Mouse (Mus musculus): ENCODE data around the gene Nfatc2ip. TPM values are rescaled to one million over a fixed set of nuclear protein-coding genes. Genes with fewer than 3 reads are reported as not detected.

Gene Nfatc2ip
- total and polyA plus RNA-seq, 2 experiments = 1.3 to 2.8 TPM

GRCm38 (mm10) chr7:126440134-126440533 is 43.6 kb upstream of the Nfatc2ip start:
- Histone ChIP-seq H3K4me1 (ENCODE audit: control insufficient read depth, insufficient read depth, low read length) (no peaks in the 10 kb centered on the region), H3K4me3 (ENCODE audit: insufficient read depth, low read depth, low read length) (no peak overlapping the region), H3K27me3 (ENCODE audit: control insufficient read depth, insufficient read depth, low read length) (no peaks in the 10 kb centered on the region), H3K79me2 (ENCODE audit: control insufficient read depth, insufficient read depth, low read length) (no peaks in the 10 kb centered on the region), H3K27ac (replicated peaks; ENCODE audit: insufficient read depth, low read depth, low read length) (no peak overlapping the region), H3K9ac (ENCODE audit: low read depth, low read length) (no peak overlapping the region), H3K36me3 (ENCODE audit: control insufficient read depth, insufficient read depth, low read length) (peaks cover 10% of the 10 kb centered on the region)
- WGBS = 97% methylated on average over 9 of the region's 9 CpGs
- DNase-seq (ENCODE audit: extremely low read depth, low read depth, low spot score) = no peak
- TF ChIP-seq CTCF (IDR thresholded peaks at IDR 0.05; ENCODE audit: low read depth, low read length) (no peak), POLR2A (IDR thresholded peaks at IDR 0.05; ENCODE audit: extremely low read depth, insufficient read depth, low read length) (no peak)

- Histone ChIP-seq H3K79me2 (ENCODE audit: control insufficient read depth, insufficient read depth, low read length) (no peaks in the 10 kb centered on the region), H3K27ac (replicated peaks; ENCODE audit: insufficient read depth, low read depth, low read length) (no peak overlapping the region), H3K4me3 (ENCODE audit: insufficient read depth, low read depth, low read length) (no peak overlapping the region), H3K4me1 (ENCODE audit: control insufficient read depth, insufficient read depth, low read length) (no peaks in the 10 kb centered on the region), H3K9ac (ENCODE audit: low read depth, low read length) (no peak overlapping the region), H3K27me3 (ENCODE audit: control insufficient read depth, insufficient read depth, low read length) (no peaks in the 10 kb centered on the region), H3K36me3 (ENCODE audit: control insufficient read depth, insufficient read depth, low read length) (peaks cover 16% of the 10 kb centered on the region)
- peak; percentile 28 for DNase-seq (ENCODE audit: extremely low read depth, low read depth, low spot score)
- TF ChIP-seq CTCF (IDR thresholded peaks at IDR 0.05; ENCODE audit: low read depth, low read length) = peak; percentile 92
- no peak for TF ChIP-seq POLR2A (IDR thresholded peaks at IDR 0.05; ENCODE audit: extremely low read depth, insufficient read depth, low read length)
- WGBS = 27% methylated on average over 8 of the region's 8 CpGs
These were observed 40.3 kb upstream of the Nfatc2ip start for GRCm38 (mm10) chr7:126436851-126437250.

DNA sequence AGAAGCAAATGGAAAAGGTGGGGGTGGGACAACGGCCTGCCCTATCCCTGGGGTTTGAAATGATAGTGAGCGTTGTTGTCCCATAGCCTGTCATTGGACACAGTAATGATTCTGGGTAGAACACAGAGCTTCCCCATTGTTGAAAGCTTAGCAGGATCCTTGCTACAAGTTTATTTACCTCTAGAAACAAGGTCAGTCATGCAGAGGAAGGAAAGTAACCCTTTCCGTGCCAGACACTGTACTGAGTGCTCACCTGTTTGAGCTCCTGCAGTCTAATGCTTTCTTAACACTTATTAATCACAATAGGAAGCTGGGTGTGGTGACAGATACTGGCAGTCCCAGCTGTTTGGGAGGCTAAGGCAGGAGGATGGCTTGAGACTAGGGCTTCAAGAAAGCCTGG is 39.3 kb upstream of the Nfatc2ip start:
- Histone ChIP-seq H3K79me2 (ENCODE audit: control insufficient read depth, insufficient read depth, low read length) (no peaks in the 10 kb centered on the region), H3K27me3 (ENCODE audit: control insufficient read depth, insufficient read depth, low read length) (no peaks in the 10 kb centered on the region), H3K4me3 (ENCODE audit: insufficient read depth, low read depth, low read length) (no peak overlapping the region), H3K9ac (ENCODE audit: low read depth, low read length) (no peak overlapping the region), H3K36me3 (ENCODE audit: control insufficient read depth, insufficient read depth, low read length) (peaks cover 17% of the 10 kb centered on the region), H3K4me1 (ENCODE audit: control insufficient read depth, insufficient read depth, low read length) (no peaks in the 10 kb centered on the region), H3K27ac (replicated peaks; ENCODE audit: insufficient read depth, low read depth, low read length) (no peak overlapping the region)
- WGBS = 81% methylated on average over 3 of the region's 3 CpGs
- no peak for TF ChIP-seq CTCF (IDR thresholded peaks at IDR 0.05; ENCODE audit: low read depth, low read length)
- no peak for TF ChIP-seq POLR2A (IDR thresholded peaks at IDR 0.05; ENCODE audit: extremely low read depth, insufficient read depth, low read length)
- DNase-seq (ENCODE audit: extremely low read depth, low read depth, low spot score) = no peak

DNA sequence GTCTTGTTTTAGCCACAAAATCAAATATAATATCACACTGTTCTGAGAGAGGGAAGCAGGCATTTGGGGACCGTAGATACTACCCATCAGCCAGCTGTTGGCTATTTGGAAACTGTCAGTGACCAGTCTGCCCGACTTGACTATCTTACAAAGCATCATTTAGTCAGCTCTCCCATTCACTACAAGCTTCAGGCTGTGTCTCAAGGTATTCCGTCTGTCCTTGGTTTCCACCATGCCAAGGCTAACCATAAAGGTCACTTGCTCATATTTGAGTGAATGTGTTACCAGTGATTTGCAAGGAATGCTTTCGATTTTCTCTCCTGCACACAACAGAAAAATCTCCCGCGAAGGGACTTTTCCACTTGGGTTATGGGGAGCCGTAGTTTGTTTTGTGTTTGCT is 38.2 kb upstream of the Nfatc2ip start:
- Histone ChIP-seq H3K4me1 (ENCODE audit: control insufficient read depth, insufficient read depth, low read length) (peaks cover 4% of the 10 kb centered on the region), H3K4me3 (ENCODE audit: insufficient read depth, low read depth, low read length) (no peak overlapping the region), H3K9ac (ENCODE audit: low read depth, low read length) (no peak overlapping the region), H3K27me3 (ENCODE audit: control insufficient read depth, insufficient read depth, low read length) (no peaks in the 10 kb centered on the region), H3K79me2 (ENCODE audit: control insufficient read depth, insufficient read depth, low read length) (no peaks in the 10 kb centered on the region), H3K36me3 (ENCODE audit: control insufficient read depth, insufficient read depth, low read length) (peaks cover 17% of the 10 kb centered on the region), H3K27ac (replicated peaks; ENCODE audit: insufficient read depth, low read depth, low read length) (no peak overlapping the region)
- TF ChIP-seq POLR2A (IDR thresholded peaks at IDR 0.05; ENCODE audit: extremely low read depth, insufficient read depth, low read length) (no peak), CTCF (IDR thresholded peaks at IDR 0.05; ENCODE audit: low read depth, low read length) (no peak)
- DNase-seq (ENCODE audit: extremely low read depth, low read depth, low spot score) = no peak
- WGBS = 94% methylated on average over 7 of the region's 7 CpGs

DNA sequence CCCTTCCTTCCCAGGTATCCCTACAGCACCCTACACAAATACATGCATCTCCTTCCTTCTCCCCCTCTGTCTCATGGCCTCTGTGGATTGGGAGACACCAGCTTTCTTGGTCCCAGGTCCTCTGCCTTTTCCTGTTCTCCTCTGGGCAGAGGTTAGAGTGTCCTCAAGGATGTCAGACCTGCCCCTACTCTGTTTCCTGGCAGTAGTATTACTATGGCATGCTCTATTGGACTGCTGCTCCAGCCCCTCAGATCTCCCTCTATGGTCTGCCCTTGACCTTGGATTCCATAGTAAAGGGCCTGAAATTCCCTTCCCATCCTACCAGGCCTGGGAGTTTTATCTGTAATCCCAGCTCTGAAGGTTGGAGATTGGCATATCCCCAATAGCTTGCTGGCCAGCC is 33.6 kb upstream of the Nfatc2ip start:
- peak; percentile 72 for DNase-seq (ENCODE audit: extremely low read depth, low read depth, low spot score)
- no peak for TF ChIP-seq CTCF (IDR thresholded peaks at IDR 0.05; ENCODE audit: low read depth, low read length)
- no peaks in the 10 kb centered on the region for H3K27me3 ChIP-seq (ENCODE audit: control insufficient read depth, insufficient read depth, low read length)
- peaks cover 17% of the 10 kb centered on the region for H3K36me3 ChIP-seq (ENCODE audit: control insufficient read depth, insufficient read depth, low read length)
- no peak overlapping the region for H3K4me3 ChIP-seq (ENCODE audit: insufficient read depth, low read depth, low read length)
- H3K4me1 ChIP-seq (ENCODE audit: control insufficient read depth, insufficient read depth, low read length) = peaks cover 8% of the 10 kb centered on the region
- no peak overlapping the region for H3K27ac ChIP-seq (replicated peaks; ENCODE audit: insufficient read depth, low read depth, low read length)
- H3K9ac ChIP-seq (ENCODE audit: low read depth, low read length) = no peak overlapping the region
- no peaks in the 10 kb centered on the region for H3K79me2 ChIP-seq (ENCODE audit: control insufficient read depth, insufficient read depth, low read length)

DNA sequence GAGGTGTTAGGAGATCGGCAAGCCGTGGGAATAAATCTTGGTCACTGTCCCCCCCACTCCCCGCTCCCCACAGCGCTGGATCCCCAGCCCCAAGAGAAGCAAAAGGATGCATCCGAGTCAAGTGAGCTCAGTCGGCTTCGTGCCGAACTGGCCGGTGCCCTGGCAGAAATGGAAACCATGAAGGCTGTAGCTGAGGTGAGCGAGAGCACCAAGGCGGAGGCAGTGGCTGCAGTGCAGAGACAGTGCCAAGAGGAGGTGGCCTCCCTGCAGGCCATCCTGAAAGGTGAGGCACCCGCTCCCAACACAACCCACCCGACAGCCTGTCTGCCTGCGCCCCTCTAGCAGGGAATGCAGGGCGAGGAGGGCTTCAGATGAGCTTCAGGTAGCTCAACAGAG is 33.0 kb upstream of the Nfatc2ip start:
- WGBS = 26% methylated on average over 15 of the region's 15 CpGs
- H3K27ac ChIP-seq (replicated peaks; ENCODE audit: insufficient read depth, low read depth, low read length) = no peak overlapping the region

More for the DNA sequence above, 33.0 kb upstream of the Nfatc2ip start:
- no peaks in the 10 kb centered on the region for H3K27me3 ChIP-seq (ENCODE audit: control insufficient read depth, insufficient read depth, low read length)
- peaks cover 8% of the 10 kb centered on the region for H3K4me1 ChIP-seq (ENCODE audit: control insufficient read depth, insufficient read depth, low read length)
- peak overlapping the region; percentile 14; the same call in 1 of the 2 replicates for H3K9ac ChIP-seq (ENCODE audit: low read depth, low read length)
- H3K36me3 ChIP-seq (ENCODE audit: control insufficient read depth, insufficient read depth, low read length) = peaks cover 11% of the 10 kb centered on the region
- peak overlapping the region; percentile 79 for H3K4me3 ChIP-seq (ENCODE audit: insufficient read depth, low read depth, low read length)
- DNase-seq (ENCODE audit: extremely low read depth, low read depth, low spot score) = no peak
- TF ChIP-seq CTCF (IDR thresholded peaks at IDR 0.05; ENCODE audit: low read depth, low read length) (no peak), POLR2A (IDR thresholded peaks at IDR 0.05; ENCODE audit: extremely low read depth, insufficient read depth, low read length) (no peak)
- no peaks in the 10 kb centered on the region for H3K79me2 ChIP-seq (ENCODE audit: control insufficient read depth, insufficient read depth, low read length)
